Mouse (Mus musculus) neural tube, embryonic 10.5 days (tissue): ENCODE measurements around the gene Limch1.

Experiments
- DNase-seq: peaks from one replicate; pipeline ENCODE4 v3.0.0-alpha.2; 2017; ENCODE audit warnings: low spot score; ENCODE audit errors: extremely low spot score

The Limch1 gene

GRCm38 (mm10) chr5:66917353-66918315 is 172.0 kb downstream of the Limch1 start:
- DNase-seq = no peak

- no peak for DNase-seq
Observed at GRCm38 (mm10) chr5:66918316-66919305, 173.0 kb downstream of the Limch1 start.

- no peak for DNase-seq
Observed at GRCm38 (mm10) chr5:66922582-66922981, 177.0 kb downstream of the Limch1 start.

GRCm38 (mm10) chr5:66929291-66929690 is 183.7 kb downstream of the Limch1 start:
- DNase-seq = no peak

- no peak for DNase-seq
Observed at GRCm38 (mm10) chr5:66933134-66933804, 187.6 kb downstream of the Limch1 start.

GRCm38 (mm10) chr5:66934585-66934984 is 189.0 kb downstream of the Limch1 start:
- no peak for DNase-seq

GRCm38 (mm10) chr5:66937376-66937775 is 191.7 kb downstream of the Limch1 start:
- DNase-seq = peak; percentile 55

- DNase-seq = no peak
Observed at GRCm38 (mm10) chr5:66941710-66942450, 196.3 kb downstream of the Limch1 start.

- DNase-seq = no peak
Observed at GRCm38 (mm10) chr5:66942922-66943321, 197.3 kb downstream of the Limch1 start.

GRCm38 (mm10) chr5:66943521-66943920 is 197.9 kb downstream of the Limch1 start:
- DNase-seq = no peak

- DNase-seq = no peak
Observed at GRCm38 (mm10) chr5:66947958-66948357, 202.3 kb downstream of the Limch1 start.

- no peak for DNase-seq
Observed at GRCm38 (mm10) chr5:66949098-66949692, 203.6 kb downstream of the Limch1 start.

- no peak for DNase-seq
Observed at GRCm38 (mm10) chr5:66953375-66953774, 207.7 kb downstream of the Limch1 start.

- no peak for DNase-seq
Observed at GRCm38 (mm10) chr5:66953971-66954644, 208.5 kb downstream of the Limch1 start.

GRCm38 (mm10) chr5:66955245-66955644 is 209.6 kb downstream of the Limch1 start:
- no peak for DNase-seq

GRCm38 (mm10) chr5:66957656-66958055 is 212.0 kb downstream of the Limch1 start:
- DNase-seq = no peak

- DNase-seq = no peak
Observed at GRCm38 (mm10) chr5:66958118-66958517, 212.5 kb downstream of the Limch1 start.

- no peak for DNase-seq
Observed at GRCm38 (mm10) chr5:66959968-66960367, 214.3 kb downstream of the Limch1 start.

- DNase-seq = peak; percentile 50
Observed at GRCm38 (mm10) chr5:66965442-66965841, 219.8 kb downstream of the Limch1 start.
